Mouse (Mus musculus): Measurements from ENCODE around the gene Ift140.

DNA sequence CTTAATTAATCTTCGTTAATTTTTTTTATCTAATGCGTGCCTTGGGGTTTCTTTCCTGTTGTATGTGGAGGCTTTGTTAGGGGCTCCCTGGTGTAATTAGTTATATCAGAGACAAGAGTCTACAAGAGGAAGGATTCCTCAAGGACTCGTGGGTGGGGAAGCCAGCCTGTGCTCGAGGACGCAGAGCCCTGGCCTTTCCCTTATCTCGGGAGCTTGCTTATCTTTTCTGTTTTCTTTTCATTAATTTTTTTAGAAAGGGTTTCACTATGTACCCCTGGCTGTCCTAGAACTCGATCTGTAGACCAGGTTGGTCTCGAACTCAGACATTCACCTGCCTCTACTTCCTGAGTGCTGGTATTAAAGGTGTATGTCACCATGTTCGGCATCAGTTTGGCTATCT is 111.8 kb downstream of the Ift140 start:
- TF ChIP-seq CTCF (conservative IDR thresholded peaks at IDR 0.05; ENCODE audit: low read length) (no peak), POU5F1 (IDR thresholded peaks at IDR 0.05; ENCODE audit: borderline replicate concordance, low read length) (no peak), NANOG (IDR thresholded peaks at IDR 0.05; ENCODE audit: borderline replicate concordance, low read length) (no peak)
